Mouse (Mus musculus) frontal cortex, postnatal 36 days (tissue): ENCODE results near the gene Cep128.
A peak's percentile ranks its signal among the peaks of the same experiment; 100 is the strongest.
"Not testable (repeated sequence)": the region's sequence is repeated elsewhere in the genome, so short reads cannot be mapped to it uniquely, and the experiment has no call there.

ENCODE experiments used
- DNase-seq, 2 experiments: peaks; one replicate each; pipeline ENCODE4 v3.0.0; 2022; ENCODE audit warnings: low spot score in 2 of 2

The Cep128 gene

DNA sequence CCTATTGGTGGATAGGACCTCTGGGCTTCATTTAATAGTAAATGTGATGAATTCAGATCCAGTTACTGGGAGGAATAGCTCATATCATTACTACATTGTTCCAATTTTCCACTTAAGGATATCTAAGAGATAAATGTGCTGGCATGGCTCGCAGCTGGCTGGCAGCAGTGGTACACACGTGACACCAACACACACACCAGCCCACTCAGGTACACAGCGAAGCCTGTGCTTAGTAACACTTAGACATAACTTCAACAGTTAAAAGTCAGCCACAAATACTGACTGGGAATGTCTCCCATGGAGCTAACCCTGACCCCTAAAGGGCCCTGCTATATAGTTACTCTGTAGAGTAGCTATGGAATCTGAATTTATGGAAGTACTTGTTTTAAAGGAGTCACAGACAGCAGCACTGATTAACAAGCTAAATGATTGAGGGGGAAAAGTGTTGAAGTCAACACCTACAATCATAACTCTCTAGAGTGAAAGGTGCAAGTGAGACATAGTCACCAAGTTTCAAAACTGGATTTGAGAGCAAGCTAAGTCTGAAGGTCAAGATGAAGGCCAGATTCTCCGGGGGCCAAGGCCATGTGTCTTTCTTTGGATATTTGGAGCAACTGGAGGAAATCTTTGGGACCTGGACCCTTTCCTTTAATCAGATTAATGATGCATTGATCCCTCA is 320.7 kb downstream of the Cep128 start:
- no peak for DNase-seq

GRCm38 (mm10) chr12:91062681-91063080 is 321.5 kb downstream of the Cep128 start:
- DNase-seq, result no peak

- DNase-seq, result no peak
These were observed 324.4 kb downstream of the Cep128 start for GRCm38 (mm10) chr12:91059704-91060318.

- DNase-seq, result no peak
These were observed 327.3 kb downstream of the Cep128 start for GRCm38 (mm10) chr12:91056885-91057284.

DNA sequence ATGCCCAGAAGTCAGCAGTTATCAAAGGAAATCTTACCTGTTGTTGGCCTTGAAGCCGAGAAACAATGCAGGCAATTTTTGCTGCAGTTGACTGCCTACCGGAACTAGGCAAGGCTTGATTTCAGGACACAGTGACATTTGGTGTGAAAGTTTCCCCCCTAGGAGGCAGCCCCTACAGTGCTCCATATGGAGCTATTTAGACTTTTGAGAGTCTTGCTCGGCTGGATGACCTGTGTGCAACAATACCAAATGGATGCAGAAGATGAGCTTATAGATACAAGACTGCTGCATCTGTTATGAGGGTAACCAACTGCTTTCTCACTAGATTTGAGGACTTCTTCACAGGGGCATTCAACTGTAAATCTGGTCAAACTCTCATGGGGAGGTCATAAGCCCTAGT is 331.9 kb downstream of the Cep128 start:
- no peak for DNase-seq

DNA sequence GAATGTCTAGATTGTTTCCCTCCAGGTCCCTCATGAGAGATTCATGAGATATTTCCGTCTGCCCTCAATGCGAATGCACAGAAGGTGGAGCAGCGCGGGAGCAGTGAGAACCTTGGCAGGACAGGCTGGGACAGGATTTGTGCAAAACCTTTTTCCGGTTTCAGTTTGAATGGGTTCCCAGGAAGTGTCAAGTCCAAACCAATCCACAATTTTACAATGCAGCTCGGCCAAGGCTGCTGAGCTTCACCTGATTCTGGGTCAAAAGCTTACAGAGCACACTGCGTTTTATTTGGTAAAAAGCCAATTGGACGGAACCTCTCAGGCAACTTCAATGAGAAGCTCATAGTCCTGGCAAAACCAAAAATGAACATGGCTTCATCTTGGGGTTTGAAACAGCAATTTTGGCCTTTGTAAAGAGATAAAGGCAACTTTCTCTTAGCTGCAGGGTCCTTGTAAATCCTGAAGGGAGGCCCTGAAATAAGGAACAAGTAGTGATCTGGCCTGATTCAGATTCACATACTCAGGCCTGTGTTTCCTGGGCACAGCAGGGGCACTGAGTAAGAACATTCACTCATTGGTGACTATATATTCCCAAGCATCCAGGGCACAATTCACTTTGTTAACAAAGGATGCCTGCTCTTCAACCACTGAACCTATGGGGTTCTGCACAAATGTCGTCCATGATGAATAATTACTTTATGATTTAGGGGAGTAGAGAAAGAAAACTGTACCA is 333.4 kb downstream of the Cep128 start:
- peak; percentile 10 to 45 for DNase-seq

DNA sequence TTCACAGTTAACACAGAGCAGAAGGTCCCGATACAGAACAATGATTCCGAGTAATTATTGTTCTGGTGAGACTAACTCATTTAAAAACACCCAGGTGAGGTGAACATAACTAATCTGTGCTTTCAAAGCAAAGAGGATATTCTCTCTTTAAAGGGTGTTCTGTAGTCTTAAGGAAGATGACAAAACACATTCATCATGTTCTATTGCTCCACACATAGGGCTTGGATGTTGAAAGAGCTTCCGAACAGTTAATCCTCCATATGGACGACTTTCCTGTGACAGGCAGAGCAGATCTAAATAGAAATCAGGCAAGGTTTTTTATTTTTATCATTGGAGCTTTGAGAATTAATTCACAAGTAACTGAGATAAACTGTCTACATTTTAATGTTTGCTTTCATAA is 342.8 kb downstream of the Cep128 start:
- no peak for DNase-seq

- DNase-seq, result peak in 1 of 2 experiments; percentile 8
These were observed 343.8 kb downstream of the Cep128 start for GRCm38 (mm10) chr12:91040267-91040905.

- DNase-seq, result no peak
These were observed 355.1 kb downstream of the Cep128 start for GRCm38 (mm10) chr12:91029116-91029515.

GRCm38 (mm10) chr12:91027681-91028080 is 356.5 kb downstream of the Cep128 start:
- DNase-seq, result no peak

- DNase-seq, result no peak
These were observed 357.1 kb downstream of the Cep128 start for GRCm38 (mm10) chr12:91027100-91027499.

GRCm38 (mm10) chr12:91015075-91015474 is 369.1 kb downstream of the Cep128 start:
- no peak for DNase-seq

DNA sequence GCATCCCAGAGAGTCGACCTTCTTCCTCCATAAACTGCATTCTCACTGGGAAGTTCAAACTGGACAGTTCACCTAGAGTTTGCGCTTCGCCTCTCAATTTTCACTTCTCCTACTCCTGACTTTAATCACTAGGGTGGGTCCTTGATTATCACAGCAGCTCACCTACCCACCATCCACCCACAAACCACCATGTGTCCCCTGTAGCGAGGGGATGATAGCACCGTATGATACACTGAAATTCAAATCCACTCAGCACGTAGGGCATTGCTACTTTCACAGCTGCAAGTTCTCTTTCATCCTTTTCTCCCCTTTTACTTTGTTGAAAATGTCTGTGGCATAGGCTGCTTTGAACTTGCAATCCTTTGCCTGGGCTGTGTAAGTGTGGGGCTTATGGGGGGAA is 371.2 kb downstream of the Cep128 start:
- DNase-seq, result no peak

DNA sequence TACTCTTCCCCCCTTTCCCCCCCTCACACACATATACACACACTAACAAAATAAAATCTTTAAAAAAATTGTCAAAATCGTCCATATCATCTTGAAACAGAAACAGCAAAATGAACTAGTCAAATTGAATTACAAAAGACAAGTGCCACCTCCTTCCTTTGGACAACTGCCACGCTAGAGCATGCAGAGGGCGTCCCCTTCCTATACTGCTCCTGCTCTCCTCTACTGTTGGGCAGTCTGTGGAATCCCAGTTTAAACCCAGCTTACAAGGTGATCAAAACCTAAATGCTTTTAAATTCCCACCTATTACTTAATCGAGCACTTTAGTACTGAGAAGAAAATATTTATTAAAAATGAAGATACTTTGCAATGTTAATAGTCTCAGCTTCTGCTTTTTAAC is 372.0 kb downstream of the Cep128 start:
- DNase-seq, result no peak

DNA sequence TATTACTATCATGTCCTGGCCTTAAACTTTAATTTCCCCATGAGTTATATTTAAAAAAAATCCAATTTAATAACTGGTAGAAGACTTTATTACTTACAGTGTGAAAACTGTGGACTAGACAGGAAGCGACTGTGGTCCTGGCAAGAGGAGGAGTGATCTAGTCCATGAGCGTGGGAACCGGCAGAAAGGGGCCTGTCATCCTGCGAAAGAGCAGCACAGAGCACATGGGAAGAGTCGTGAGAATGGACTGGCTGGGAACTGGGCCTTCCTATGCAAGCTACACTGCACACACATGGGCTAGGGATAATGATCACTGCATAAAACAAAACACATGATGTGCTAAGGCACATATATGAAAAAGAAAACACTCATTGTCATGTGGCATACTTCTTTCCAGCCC is 375.5 kb downstream of the Cep128 start:
- DNase-seq, result no peak

DNA sequence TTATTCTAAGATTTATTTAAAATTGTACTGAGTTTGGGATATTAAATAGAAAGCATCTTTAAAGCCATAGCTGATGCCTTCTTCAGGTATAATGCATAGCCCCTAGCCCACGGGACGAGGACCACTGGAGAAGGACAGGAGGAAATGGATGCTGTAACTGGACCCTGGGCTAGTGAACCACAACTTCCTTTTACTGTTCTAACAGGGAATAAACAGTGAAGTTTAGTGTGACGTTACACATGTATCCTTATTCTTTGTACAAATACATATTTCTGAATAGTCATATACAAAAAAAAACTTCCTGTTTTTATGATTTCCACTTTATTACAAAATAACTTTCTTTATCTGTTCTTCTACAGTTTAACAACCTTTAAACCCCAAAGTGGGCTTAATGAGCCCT is 376.0 kb downstream of the Cep128 start:
- DNase-seq, result no peak

GRCm38 (mm10) chr12:90997539-90997938 is 386.7 kb downstream of the Cep128 start:
- peak in 1 of 2 experiments; percentile 21 for DNase-seq

DNA sequence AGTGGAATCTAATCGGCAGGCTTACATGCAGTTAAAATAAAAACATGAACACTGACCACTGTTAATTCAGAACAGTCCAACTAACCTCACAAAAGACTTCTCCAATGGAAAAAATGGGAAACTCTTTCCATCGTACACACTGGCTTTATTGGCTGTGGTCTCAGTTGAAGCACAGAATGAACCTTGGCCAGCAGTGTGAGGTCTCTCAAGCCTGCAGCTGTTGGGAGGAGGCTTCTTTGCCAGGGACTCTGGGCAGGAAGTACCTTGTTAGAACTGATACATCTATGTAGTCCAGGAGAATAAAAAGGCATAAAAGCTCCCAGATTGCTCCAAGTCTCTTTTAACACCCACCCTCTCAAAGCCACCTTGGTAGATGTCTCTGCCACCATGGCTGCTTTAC is 390.9 kb downstream of the Cep128 start:
- no peak for DNase-seq

DNA sequence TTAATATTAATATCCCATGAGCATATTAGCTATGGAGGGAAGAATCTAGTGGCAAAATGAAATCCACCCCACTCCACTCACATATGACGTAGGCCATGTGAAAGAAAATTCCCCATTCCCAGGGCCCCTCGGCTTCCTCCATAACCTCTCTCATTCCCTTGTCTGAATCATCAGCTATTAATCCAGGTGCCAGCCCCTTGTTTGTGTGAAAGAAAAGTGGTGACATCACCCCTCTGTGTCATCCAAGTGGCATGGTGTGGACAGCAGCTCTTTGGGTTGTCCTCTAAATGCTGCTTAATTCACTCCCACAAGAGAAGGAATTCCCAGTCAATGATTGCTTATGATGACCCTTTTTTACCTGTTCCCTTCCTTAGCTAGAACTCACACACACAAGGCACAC is 396.4 kb downstream of the Cep128 start:
- no peak for DNase-seq

DNA sequence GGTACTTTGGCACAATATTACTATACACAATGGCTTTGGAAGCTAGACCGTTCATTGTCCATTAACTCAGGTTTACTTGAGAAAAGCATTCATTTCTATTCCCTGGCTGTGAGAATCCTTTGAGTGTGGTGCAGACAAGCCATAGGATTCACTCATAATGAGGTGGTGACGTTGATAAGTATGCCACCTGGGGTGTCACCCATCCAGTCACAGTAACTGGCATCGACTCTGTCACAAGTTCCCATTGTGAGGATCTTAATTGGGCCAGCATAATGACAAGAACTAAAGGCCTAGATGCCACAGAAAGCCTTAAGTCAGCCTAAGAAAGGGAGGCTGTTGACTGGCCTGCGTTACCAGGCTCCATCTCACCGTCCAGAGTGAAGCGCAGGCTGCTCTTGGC is 396.9 kb downstream of the Cep128 start:
- no peak for DNase-seq

DNA sequence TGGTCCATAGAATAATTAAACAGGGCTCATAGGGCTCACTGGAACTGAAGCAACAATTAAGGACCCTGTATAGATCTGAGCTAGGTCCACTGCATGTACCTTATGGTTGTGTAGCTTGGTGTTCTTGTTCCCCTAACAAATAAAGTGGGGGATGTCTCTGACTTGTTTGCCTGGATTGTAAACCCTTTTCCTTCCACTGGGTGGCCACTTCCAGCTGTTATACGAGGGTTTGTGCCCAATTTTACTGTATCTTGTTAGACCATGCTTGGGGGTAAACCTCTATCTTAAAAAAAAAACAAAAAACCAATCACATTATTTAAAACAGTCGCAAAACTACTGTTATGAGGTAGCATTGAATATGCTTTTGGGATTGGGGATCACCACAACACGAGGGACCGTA is 402.2 kb downstream of the Cep128 start:
- no peak for DNase-seq

- DNase-seq, result not testable (repeated sequence)
These were observed 407.8 kb downstream of the Cep128 start for GRCm38 (mm10) chr12:90976406-90976805.

DNA sequence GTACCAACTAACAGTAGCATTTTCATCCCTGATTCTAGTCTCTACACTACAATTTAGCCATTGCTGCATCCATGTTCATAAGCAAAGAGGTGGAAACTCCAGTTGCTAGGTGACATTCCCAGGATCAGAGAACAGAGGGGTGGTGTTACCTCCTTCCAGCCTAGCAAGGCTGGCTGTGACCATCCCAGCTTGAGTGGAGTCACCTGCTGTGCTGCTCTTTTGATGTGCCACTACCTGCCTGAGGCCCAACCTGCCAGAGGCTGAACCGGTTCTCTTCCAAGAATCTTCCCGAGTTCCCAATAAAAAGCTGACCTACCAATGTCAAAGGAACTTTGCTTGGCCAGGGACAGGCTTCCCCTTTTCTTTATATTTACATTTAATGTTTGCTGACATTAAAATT is 408.8 kb downstream of the Cep128 start:
- no peak for DNase-seq
